Mouse (Mus musculus): ENCODE data around the gene Tmed9. TPM values are rescaled to one million over a fixed set of nuclear protein-coding genes. Genes with fewer than 3 reads are reported as not detected.

The Tmed9 gene
- total and polyA plus RNA-seq, 3 experiments, result 88.2 to 196 (median 194) TPM

DNA sequence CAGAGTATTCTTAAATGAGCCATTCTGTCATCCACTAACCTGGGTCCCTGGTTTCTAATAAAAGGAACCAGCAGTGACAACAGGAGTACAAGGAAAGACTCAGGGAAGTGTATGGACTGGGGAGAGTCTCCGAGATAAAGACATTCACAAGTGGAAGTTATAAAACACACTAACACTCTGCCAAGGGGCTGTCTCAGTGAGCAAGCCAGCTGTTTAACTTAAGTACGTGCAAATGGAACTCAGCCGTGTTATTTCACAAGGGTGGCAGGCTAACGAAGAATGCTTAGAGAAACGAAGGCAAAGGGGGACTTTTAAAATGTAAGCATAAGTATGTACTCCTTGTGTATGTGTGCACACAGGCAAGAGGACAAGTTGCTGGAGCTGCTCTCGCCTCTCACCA is 16.0 kb upstream of the Tmed9 start:
- no peak for DNase-seq (ENCODE audit: extremely low read depth)
- in situ Hi-C loops (cut with MboI; ENCODE audit: low pct_ligation_motif_present, low pct_unique_long_range_greater_than_20kb, low sequenced_read_pairs), result no loop called here
- dilution Hi-C loops (cut with MboI; ENCODE audit: extremely low pct_ligation_motif_present, extremely low pct_unique_long_range_greater_than_20kb, low sequenced_read_pairs), result no loop called here
- Histone ChIP-seq H3K9ac (ENCODE audit: insufficient read depth, low read depth) (no peak overlapping the region), H3K36me3 (replicated peaks in 1 of 2; ENCODE audit: control insufficient read depth in 1 of 2, insufficient read depth in 1 of 2, low read length in 1 of 2) (peaks cover 24 to 85% of the 10 kb centered on the region in 2 experiments), H3K4me2 (ENCODE audit: insufficient read depth, low read depth, poor library complexity, severe bottlenecking) (no peak overlapping the region), H3K9me3 (replicated peaks; ENCODE audit: low read length) (no peaks in the 10 kb centered on the region), H3K4me1 (ENCODE audit: control insufficient read depth in 1 of 2, insufficient read depth in 2 of 2) (peaks cover 2 to 5% of the 10 kb centered on the region in 2 experiments; a peak in 2 of 4 replicates), H3K27ac (ENCODE audit: insufficient read depth, low read depth) (no peak overlapping the region), H3K79me2 (replicated peaks; ENCODE audit: control insufficient read depth, extremely low read depth, insufficient read depth, poor library complexity, severe bottlenecking) (no peaks in the 10 kb centered on the region), H3K4me3 (replicated peaks in 1 of 3; ENCODE audit: low read depth in 2 of 3, low read length in 2 of 3, poor library complexity in 1 of 3) (no peak overlapping the region), H3K27me3 (replicated peaks) (no peaks in the 10 kb centered on the region)
- no peak for TF ChIP-seq ZC3H11A (IDR thresholded peaks at IDR 0.05; ENCODE audit: low read depth, low read length)
- no peak for TF ChIP-seq SIN3A (IDR thresholded peaks at IDR 0.05; ENCODE audit: low read length)
- TF ChIP-seq CHD1 (IDR thresholded peaks at IDR 0.05; ENCODE audit: low read depth, low read length), result no peak
- no peak for TF ChIP-seq RAD21 (IDR thresholded peaks at IDR 0.05; ENCODE audit: low read depth, low read length)
- no peak for TF ChIP-seq UBTF (IDR thresholded peaks at IDR 0.05; ENCODE audit: low read depth, low read length)
- TF ChIP-seq GABPA (IDR thresholded peaks at IDR 0.05; ENCODE audit: insufficient replicate concordance, low read depth, low read length), result no peak
- no peak for TF ChIP-seq MEF2A (IDR thresholded peaks at IDR 0.05; ENCODE audit: borderline replicate concordance, low read depth, low read length)
- no peak for TF ChIP-seq IRF4 (IDR thresholded peaks at IDR 0.05; ENCODE audit: low read depth, low read length)
- TF ChIP-seq ZNF384 (IDR thresholded peaks at IDR 0.05; ENCODE audit: low read depth, low read length), result no peak
- no peak for TF ChIP-seq NRF1 (IDR thresholded peaks at IDR 0.05; ENCODE audit: low read depth, low read length)
- TF ChIP-seq TCF12 (IDR thresholded peaks at IDR 0.05; ENCODE audit: low read depth, low read length), result no peak
- TF ChIP-seq E2F4 (IDR thresholded peaks at IDR 0.05; ENCODE audit: insufficient replicate concordance, low read depth, low read length), result no peak
- no peak for TF ChIP-seq USF2 (conservative IDR thresholded peaks at IDR 0.05; ENCODE audit: low read depth, low read length)

DNA sequence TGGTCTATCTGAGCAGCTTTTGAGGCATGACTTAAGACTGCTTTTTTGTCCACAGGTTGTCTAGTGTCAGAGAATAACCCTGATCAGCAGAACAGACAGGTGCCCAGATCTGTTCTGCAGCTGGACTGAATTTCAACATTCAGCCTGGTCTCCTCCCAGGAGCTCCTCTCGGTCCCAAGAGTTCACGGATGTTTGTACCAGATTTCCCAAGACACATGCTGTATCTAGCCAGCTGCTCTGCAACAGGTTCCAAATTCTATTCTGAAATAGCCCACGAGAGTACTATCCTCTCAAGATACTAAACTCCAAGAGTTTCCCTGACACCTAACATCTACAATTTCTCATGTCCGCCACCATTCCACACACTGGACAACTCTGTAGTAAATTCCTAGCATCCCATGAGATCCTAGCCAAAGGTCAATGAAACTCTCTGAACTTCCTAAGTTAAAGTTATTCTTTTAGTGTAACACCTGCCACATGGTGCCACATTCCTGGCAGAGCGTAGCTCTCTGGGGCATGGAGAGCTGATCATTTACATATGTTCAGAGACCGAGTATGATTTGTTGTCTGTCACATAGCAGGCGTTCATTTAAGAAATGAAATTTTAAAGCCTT is 10.2 kb upstream of the Tmed9 start:
- H3K36me3 ChIP-seq (replicated peaks in 1 of 2; ENCODE audit: control insufficient read depth in 1 of 2, insufficient read depth in 1 of 2, low read length in 1 of 2), result peaks cover 11 to 81% of the 10 kb centered on the region in 2 experiments
- H3K9ac ChIP-seq (ENCODE audit: insufficient read depth, low read depth), result no peak overlapping the region
- in situ Hi-C loops (cut with MboI; ENCODE audit: low pct_ligation_motif_present, low pct_unique_long_range_greater_than_20kb, low sequenced_read_pairs), result no loop called here

More for the DNA sequence above, 10.2 kb upstream of the Tmed9 start:
- H3K9me3 ChIP-seq (replicated peaks; ENCODE audit: low read length), result no peaks in the 10 kb centered on the region
- peaks cover 5 to 9% of the 10 kb centered on the region in 2 experiments; a peak in 3 of 4 replicates for H3K4me1 ChIP-seq (ENCODE audit: control insufficient read depth in 1 of 2, insufficient read depth in 2 of 2)
- no peak overlapping the region for H3K4me2 ChIP-seq (ENCODE audit: insufficient read depth, low read depth, poor library complexity, severe bottlenecking)
- no peaks in the 10 kb centered on the region for H3K27me3 ChIP-seq (replicated peaks)
- no peak for TF ChIP-seq GABPA (IDR thresholded peaks at IDR 0.05; ENCODE audit: insufficient replicate concordance, low read depth, low read length)
- TF ChIP-seq E2F4 (IDR thresholded peaks at IDR 0.05; ENCODE audit: insufficient replicate concordance, low read depth, low read length), result no peak
- no peak for TF ChIP-seq HCFC1 (IDR thresholded peaks at IDR 0.05; ENCODE audit: low read depth, low read length)
- TF ChIP-seq CTCF (conservative IDR thresholded peaks at IDR 0.05 in 1 of 2, IDR thresholded peaks at IDR 0.05 in 1 of 2; ENCODE audit: low read depth in 2 of 2, low read length in 2 of 2), result no peak
- no peak overlapping the region for H3K27ac ChIP-seq (ENCODE audit: insufficient read depth, low read depth)
- H3K79me2 ChIP-seq (replicated peaks; ENCODE audit: control insufficient read depth, extremely low read depth, insufficient read depth, poor library complexity, severe bottlenecking), result 0 out of 2 replicates have a peak, but pooled peaks cover 2% of the 10 kb centered on the region
- H3K4me3 ChIP-seq (replicated peaks in 1 of 3; ENCODE audit: low read depth in 2 of 3, low read length in 2 of 3, poor library complexity in 1 of 3), result no peak overlapping the region
- no peak for DNase-seq (ENCODE audit: extremely low read depth)
- dilution Hi-C loops (cut with MboI; ENCODE audit: extremely low pct_ligation_motif_present, extremely low pct_unique_long_range_greater_than_20kb, low sequenced_read_pairs), result no loop called here

Data from CH12.LX (cell line).